Mouse (Mus musculus): ENCODE measurements around the gene Cryba4.

Gene Cryba4

DNA sequence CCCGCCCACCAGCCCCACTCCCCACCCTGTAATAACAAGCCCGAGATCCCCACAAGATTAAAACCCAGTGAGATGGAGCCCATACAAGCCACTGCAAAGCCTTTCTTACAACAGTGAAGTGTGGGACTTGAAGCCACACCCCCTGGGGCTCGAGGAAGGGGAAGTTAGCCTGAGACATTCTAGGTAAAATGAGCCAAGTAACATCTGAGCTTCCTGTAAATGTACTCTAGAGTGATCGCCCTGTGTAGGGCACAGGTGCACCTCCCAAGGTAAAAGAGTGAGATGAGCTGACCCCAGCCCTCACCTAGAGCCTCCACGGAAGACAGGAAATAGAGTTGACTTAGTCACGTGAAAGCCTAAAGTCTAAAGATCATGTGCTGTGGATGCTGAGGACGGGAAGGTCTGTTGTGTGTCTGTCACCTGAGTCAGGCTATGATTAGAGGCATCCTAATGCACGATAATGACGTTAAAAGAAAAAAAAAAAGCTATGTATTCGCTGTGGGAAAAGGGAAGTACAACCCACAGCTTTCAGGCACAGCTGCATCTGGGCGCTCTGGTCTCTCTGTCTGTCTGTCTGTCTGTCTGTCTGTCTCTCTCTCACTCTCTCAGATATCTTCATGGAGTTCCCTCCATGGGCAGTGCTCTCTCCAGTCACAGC is 34.8 kb upstream of the Cryba4 start:
- in situ Hi-C loops (cut with MboI, MseI) = no loop called here

DNA sequence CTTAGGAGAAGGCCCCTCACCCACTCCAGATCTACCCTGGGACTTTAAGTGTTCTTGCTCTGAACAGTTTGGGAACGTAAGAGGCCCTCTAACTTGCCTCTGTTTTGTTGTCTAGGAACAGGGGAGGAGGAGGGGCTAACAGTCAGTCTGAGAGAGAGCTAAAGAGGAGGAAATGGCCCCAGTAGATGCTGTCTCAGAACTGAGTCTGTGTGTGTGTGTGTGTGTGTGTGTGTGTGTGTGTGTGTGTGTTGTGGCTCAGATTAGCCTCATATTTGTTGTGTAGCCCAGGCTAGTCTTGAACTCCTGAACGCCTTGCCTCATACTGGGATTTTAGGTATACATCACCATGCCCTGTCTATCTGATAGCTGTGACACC is 34.3 kb upstream of the Cryba4 start:
- in situ Hi-C loops (cut with MboI, MseI) = no loop called here

DNA sequence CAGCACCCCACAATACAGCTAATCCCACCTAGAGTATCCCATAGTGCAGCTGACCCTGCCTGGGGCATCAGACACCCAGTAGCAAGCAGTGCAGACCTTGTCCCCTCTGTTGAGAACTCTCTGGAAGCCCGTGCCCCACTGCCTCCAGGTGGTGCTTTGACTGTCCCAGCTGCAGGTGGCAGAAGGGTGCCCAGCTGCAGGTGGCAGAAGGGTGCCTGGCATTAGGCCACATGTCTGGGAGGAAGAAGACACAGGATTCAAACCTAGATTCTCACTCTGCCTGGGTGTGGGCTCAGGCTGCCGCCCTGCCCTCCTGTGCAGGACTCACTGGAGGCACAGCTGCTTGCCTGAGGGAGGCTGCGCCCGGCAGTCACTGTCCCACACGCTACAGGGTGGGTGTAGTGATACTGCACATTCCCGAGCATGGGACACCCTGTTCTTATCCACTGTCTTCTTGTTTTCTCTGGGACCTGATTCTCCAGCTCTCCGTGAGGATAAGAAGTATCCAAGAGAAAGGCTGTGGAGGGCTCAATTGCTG is 33.3 kb upstream of the Cryba4 start:
- in situ Hi-C loops (cut with MboI, MseI) = no loop called here

GRCm38 (mm10) chr5:112284203-112284582 is 31.9 kb upstream of the Cryba4 start:
- in situ Hi-C loops (cut with MboI, MseI) = no loop called here

GRCm38 (mm10) chr5:112283543-112284202 is 31.4 kb upstream of the Cryba4 start:
- in situ Hi-C loops (cut with MboI, MseI) = no loop called here

DNA sequence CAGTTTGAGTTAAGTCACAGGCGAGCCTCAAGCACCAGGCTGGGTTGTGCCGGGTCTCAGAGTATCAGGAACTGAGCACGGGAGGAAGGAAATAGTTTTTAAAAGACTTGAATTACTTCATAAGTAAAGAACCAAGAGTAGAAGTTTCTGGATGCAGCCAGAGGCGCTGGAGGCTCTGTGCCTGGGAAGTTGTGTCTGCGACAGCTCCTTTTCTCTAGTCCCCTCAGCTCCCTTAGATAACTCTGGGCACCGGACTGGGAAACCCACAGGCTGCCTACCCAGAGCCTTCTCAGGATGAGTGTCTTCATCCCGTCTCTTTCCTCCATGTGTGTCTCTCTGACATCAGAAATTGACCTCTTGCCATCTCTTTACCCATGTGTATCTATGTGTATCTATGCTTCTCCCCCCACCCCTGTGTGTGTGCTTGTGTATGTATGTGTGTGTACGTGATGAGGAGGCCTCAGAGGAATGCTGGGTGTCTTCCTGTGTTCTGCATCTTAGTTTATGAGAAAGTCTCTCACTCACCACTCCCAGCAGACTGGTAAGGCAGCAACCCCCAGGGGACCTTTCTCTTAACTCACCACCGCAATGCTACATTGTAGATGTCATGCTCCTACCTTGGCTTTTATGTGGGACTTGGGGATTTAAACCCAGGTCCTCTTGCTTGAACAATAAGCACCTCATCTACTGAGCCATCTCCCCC is 30.6 kb upstream of the Cryba4 start:
- in situ Hi-C loops (cut with MboI, MseI) = no loop called here

DNA sequence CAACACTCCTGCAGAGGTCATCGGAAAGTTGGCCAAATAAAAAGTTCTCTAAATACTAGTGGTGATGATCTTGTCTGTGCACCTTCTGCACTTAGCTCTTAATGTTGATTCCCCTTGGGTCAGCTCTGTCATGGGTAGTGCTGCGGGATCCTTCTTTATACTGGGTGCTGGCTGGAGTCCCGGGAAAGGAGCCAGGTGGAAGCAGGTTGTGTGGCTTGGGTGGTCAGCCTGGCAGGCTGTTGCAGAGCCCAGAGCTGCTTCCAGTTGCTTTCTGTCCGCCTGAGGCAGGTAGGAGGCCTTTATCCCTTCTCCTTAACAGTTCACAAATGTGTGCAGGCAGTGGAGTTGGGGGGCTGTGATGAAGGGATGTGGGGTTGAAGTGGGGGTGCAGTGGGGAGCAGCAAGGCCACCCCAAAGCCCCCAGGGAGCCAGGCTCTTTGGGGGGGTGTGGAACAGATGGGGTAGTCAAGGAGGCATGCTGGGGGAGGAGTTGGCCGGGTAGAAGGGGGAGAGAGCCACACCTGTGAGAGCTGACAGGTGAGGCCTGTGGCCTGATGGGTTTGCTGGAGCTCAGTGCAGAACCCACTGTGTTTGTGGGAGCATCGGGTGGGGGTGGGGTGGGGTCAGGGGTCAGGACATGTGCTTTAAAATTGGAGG is 29.9 kb upstream of the Cryba4 start:
- in situ Hi-C loops (cut with MboI, MseI) = no loop called here

DNA sequence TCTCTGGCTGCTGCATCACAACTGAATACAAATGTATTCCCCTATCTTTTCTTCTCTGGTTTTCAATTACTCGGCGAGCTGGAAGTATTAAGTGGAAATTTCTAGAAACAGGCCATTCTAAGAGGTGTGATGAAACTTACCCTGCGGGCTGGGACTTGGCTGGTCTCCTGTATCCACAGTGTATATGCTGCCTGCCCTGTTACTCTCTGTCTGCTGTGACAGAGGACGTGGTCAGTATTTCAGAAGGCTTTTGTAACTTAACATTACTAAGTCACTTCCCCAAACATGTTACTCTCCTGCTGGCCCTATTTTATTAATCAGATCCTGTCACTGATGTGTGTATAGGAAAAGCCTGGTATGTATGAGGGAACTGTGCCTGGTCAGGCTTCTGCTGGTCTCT is 29.4 kb upstream of the Cryba4 start:
- in situ Hi-C loops (cut with MboI, MseI) = no loop called here

DNA sequence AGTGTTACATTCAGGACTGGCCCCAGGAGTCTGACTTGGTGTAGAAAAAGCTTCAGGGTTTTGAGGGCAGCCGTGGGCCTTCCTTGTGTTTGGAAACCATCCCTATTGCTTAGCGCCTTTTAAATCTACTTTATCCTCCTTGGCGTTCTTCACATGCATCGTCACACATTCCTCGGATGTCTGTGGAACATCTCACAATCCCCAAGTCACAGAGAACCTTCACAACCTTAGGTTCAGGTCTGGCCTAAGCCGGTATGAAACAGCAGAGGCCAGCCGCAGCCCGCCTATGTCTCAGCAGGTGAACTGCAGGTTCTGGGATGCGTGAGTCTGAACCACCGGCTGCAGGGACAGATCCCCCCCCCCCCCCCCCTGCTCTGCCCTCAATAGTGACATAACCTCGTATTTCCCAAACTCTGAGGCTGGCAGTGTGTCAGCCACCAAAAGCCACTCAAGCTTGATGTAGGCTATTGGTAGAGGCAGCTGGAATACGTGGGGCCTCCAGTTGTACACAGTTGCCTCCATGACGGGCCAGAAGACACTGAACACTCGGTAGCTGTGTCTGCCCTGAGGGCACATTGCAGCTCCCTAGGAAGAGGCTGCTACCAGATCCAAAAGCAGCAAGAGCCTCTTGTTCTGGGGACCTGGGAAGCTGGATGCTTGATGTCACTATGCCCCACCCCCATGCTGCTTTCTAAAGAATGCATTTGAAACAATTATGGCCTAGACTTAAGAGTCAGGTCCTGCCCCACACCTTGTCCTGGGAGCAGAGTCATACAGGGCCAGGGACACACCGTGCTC is 28.7 kb upstream of the Cryba4 start:
- in situ Hi-C loops (cut with MboI, MseI) = no loop called here

- in situ Hi-C loops (cut with MboI, MseI) = no loop called here
Observed at GRCm38 (mm10) chr5:112280151-112280550, 27.8 kb upstream of the Cryba4 start.

- in situ Hi-C loops (cut with MboI, MseI) = no loop called here
Observed at GRCm38 (mm10) chr5:112279181-112280021, 27.1 kb upstream of the Cryba4 start.

GRCm38 (mm10) chr5:112277906-112278470 is 25.7 kb upstream of the Cryba4 start:
- in situ Hi-C loops (cut with MboI, MseI) = no loop called here

GRCm38 (mm10) chr5:112276907-112277348 is 24.6 kb upstream of the Cryba4 start:
- in situ Hi-C loops (cut with MboI, MseI) = no loop called here

- in situ Hi-C loops (cut with MboI, MseI) = no loop called here
Observed at GRCm38 (mm10) chr5:112276267-112276873, 24.1 kb upstream of the Cryba4 start, which contains the start of gene Tpst2. Gene Tpst2 (plus strand): TSS chr5:112276691.

- in situ Hi-C loops (cut with MboI, MseI) = no loop called here
Observed at GRCm38 (mm10) chr5:112275021-112275804, 22.9 kb upstream of the Cryba4 start.

DNA sequence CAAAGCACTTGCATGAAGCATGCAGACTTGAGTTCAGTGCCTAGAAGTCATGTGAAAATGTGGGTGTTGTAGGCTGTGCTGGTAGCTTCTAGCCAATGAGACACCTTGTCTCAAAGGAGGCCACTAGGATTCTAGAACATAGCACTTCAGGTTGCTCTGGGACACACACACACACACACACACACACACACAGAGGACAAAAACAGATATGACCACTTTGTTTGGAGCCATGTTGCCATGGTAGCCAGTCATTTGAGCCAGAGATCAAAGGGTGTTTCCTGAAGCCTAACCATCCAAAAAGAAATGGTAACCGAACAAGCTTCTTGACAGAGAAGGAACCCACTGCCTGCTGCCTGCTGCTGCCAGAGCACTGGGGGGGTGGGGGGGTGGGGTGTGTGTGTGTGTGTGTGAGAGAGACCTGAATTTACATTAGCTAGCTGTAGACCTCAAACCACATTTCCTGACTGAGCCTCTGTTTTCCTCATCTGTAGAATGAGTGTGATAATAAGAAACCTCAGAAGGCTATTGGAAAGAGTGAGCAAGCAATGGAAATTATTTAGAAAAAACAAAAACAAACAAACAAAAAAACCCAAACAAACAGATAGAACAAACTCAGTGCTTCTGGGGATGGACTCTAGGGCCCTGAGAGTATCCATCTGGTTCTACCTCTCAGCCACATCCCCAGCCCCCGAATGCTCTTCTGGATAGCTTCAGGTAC is 21.6 kb upstream of the Cryba4 start:
- in situ Hi-C loops (cut with MboI, MseI) = no loop called here

- in situ Hi-C loops (cut with MboI, MseI) = no loop called here
Observed at GRCm38 (mm10) chr5:112272934-112273333, 20.6 kb upstream of the Cryba4 start.
